Mouse (Mus musculus) liver, postnatal 0 days (tissue): Measurements from ENCODE around the gene Sccpdh. TPM values are rescaled to one million over a fixed set of nuclear protein-coding genes. Genes with fewer than 3 reads are reported as not detected.

ENCODE experiments used
- ATAC-seq: fragments of 200-750 bp; cut with Nextera tagmentation; 2 replicates; pipeline ENCODE4 v1.8.0; 2017; ENCODE audit warnings: mild to moderate bottlenecking, moderate library complexity
- DNase-seq: peaks from one replicate; pipeline ENCODE4 v3.0.0-alpha.2; 2016
- H3K27ac ChIP-seq: fragments of 300-500 bp; sonication (generic); 2 replicates; pipeline ENCODE4 v1.5.1; 2014; ENCODE audit warnings: antibody characterized with exemption, moderate library complexity, mild to moderate bottlenecking, low read depth
- H3K27me3 ChIP-seq: fragments of 300-500 bp; sonication (generic); 2 replicates; pipeline ENCODE4 v1.6.1; 2014; ENCODE audit warnings: low read length, control low read depth, mixed read lengths; ENCODE audit not compliant: insufficient read depth
- H3K36me3 ChIP-seq: fragments of 300-500 bp; sonication (generic); replicated peaks from 2 replicates; pipeline ENCODE4 v1.6.1; 2014; ENCODE audit warnings: mild to moderate bottlenecking, control low read depth, low read length, moderate library complexity, mixed read lengths; ENCODE audit not compliant: insufficient read depth
- H3K4me1 ChIP-seq: fragments of 300-500 bp; sonication (generic); 2 replicates; pipeline ENCODE4 v1.6.1; 2014; ENCODE audit warnings: antibody characterized with exemption, mild to moderate bottlenecking, control low read depth; ENCODE audit not compliant: insufficient read depth
- H3K4me2 ChIP-seq: fragments of 300-500 bp; sonication (generic); 2 replicates; pipeline ENCODE4 v1.6.1; 2014; ENCODE audit warnings: low read depth, mild to moderate bottlenecking, low read length, moderate library complexity, mixed read lengths
- H3K4me3 ChIP-seq: fragments of 300-500 bp; sonication (generic); 2 replicates; pipeline ENCODE4 v1.5.1; 2014; ENCODE audit warnings: low read depth, low read length
- H3K9ac ChIP-seq: fragments of 300-500 bp; sonication (generic); replicated peaks from 2 replicates; pipeline ENCODE4 v1.6.1; 2014; ENCODE audit warnings: mild to moderate bottlenecking, moderate library complexity
- H3K9me3 ChIP-seq: fragments of 300-500 bp; sonication (generic); 2 replicates; pipeline ENCODE4 v1.6.1; 2016; ENCODE audit warnings: mild to moderate bottlenecking, control low read depth, low read length, mixed read lengths
- CTCF ChIP-seq: sonication (generic); IDR thresholded peaks from 2 replicates; pipeline ENCODE4 v1.5.1; 2016; ENCODE audit warnings: antibody characterized with exemption, low read depth
- EP300 ChIP-seq: IDR thresholded peaks from 2 replicates; pipeline ENCODE4 v1.6.1; 2016; ENCODE audit warnings: antibody characterized with exemption, low read depth, mild to moderate bottlenecking
- WGBS: fragments of 180-500 bp; shearing (Covaris S2); extraction: QIAGEN DNeasy Blood & Tissue Kit; methylation state at CpG from one replicate; pipeline ENCODE4 v1.1.7; 2014; ENCODE audit not compliant: insufficient replicate concordance; 5-methylcytosine and 5-hydroxymethylcytosine counted together
- polyA plus RNA-seq: library from polyadenylated mRNA; unstranded; fragments of >200 nt; fragmentation: Nextera tagmentation; extraction: Ambion mirVana; gene quantifications from 2 replicates; pipeline ENCODE4 v1.2.1, GENCODE M21; 2015

Gene Sccpdh
- polyA plus RNA-seq, 1 experiment from 2014 or later = 9.0 TPM

DNA sequence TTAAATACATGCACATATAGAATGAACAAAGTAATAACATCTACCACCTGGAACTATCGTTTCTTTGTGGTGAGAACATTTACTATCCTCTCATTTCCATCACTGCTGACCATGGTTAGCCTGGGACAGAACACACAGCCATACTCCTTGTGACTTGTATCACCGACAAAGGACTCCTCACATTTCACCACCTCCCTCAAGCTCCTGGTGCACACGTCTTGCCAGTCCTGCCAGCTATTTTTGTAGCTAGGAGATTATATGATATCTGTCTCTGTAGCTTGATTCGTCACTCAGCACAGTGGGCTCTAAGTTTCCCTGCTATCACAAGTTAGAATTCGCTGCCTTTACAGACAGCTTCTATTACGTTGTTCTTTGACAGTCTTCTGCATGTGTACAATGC lies 20.4 kb downstream of the Sccpdh start:
- no peak for TF ChIP-seq CTCF
- TF ChIP-seq EP300 = no peak
- Histone ChIP-seq H3K4me2 (no peak overlapping the region), H3K4me1 (no peaks in the 10 kb centered on the region), H3K27ac (no peak overlapping the region), H3K36me3 (0 out of 2 replicates have a peak, but pooled peaks cover 3% of the 10 kb centered on the region), H3K27me3 (no peaks in the 10 kb centered on the region), H3K4me3 (no peak overlapping the region), H3K9ac (no peak overlapping the region), H3K9me3 (no peaks in the 10 kb centered on the region)
- WGBS = 73% methylated on average over 6 of the region's 6 CpGs
- ATAC-seq (no peak), DNase-seq (no peak)

DNA sequence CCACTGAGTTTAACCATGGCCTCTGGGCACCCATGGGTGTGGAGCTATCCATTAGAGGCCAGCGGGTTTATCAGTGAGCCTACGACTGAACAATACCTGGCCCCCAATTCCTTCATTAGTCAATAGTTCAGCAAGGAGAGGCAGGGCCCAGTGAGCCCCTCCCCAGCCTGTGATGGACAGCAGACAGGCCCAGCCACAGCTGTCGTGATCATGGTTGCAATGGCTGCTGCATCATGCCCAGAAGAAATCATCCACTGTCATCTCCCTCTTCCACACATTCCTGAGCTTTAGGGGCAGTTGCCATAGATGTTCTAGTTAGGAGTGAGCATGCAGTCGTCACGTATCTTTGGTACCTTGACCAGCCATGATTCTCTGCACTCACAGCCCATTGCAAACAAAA lies 20.9 kb downstream of the Sccpdh start:
- Histone ChIP-seq H3K9me3 (no peaks in the 10 kb centered on the region), H3K9ac (no peak overlapping the region), H3K27ac (no peak overlapping the region), H3K4me3 (no peak overlapping the region), H3K4me1 (no peaks in the 10 kb centered on the region), H3K27me3 (no peaks in the 10 kb centered on the region), H3K36me3 (0 out of 2 replicates have a peak, but pooled peaks cover 3% of the 10 kb centered on the region), H3K4me2 (no peak overlapping the region)
- ATAC-seq (no peak), DNase-seq (no peak)
- TF ChIP-seq EP300 = no peak
- no peak for TF ChIP-seq CTCF
- WGBS = 78% methylated on average over 5 of the region's 5 CpGs

GRCm38 (mm10) chr1:179689479-179689878 lies 21.5 kb downstream of the Sccpdh start:
- Histone ChIP-seq H3K4me2 (no peak overlapping the region), H3K27ac (no peak overlapping the region), H3K36me3 (0 out of 2 replicates have a peak, but pooled peaks cover 3% of the 10 kb centered on the region), H3K4me1 (no peaks in the 10 kb centered on the region), H3K9me3 (no peaks in the 10 kb centered on the region), H3K27me3 (no peaks in the 10 kb centered on the region), H3K4me3 (no peak overlapping the region), H3K9ac (no peak overlapping the region)
- no peak for ATAC-seq
- no peak for TF ChIP-seq EP300
- TF ChIP-seq CTCF = no peak
- DNase-seq = no peak
- 64% methylated on average over 6 of the region's 6 CpGs for whole genome bisulfite sequencing

GRCm38 (mm10) chr1:179704150-179704549 lies 36.1 kb downstream of the Sccpdh start:
- ATAC-seq (no peak), DNase-seq (no peak)
- H3K9ac ChIP-seq = no peak overlapping the region
- H3K36me3 ChIP-seq = no peaks in the 10 kb centered on the region
- H3K4me1 ChIP-seq = 0 out of 2 replicates have a peak, but pooled peaks cover 4% of the 10 kb centered on the region
- no peaks in the 10 kb centered on the region for H3K9me3 ChIP-seq
- no peak overlapping the region for H3K4me2 ChIP-seq
- H3K27me3 ChIP-seq = no peaks in the 10 kb centered on the region
- 15% methylated on average over 3 of the region's 3 CpGs for WGBS
- no peak overlapping the region for H3K4me3 ChIP-seq
- TF ChIP-seq EP300 (no peak), CTCF (no peak)
- no peak overlapping the region for H3K27ac ChIP-seq

DNA sequence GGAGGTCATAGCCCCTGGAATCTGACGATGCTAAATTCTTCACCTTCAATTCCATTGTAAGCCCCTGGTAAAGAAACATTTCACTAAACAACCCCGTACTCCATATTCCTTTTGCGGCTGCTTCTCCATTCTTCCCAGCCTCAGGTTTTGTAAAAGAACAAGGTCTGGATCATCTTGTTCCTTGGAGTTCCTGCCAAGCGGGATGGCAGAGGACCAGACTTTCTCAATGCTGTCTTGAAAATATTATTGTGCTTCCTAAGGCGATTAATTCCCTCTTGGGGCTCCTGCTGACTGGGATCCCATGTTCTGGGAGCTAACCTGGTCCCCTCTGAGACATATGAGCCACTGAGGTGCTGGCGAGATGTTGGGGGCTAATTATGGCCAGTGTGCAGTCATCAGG lies 37.1 kb downstream of the Sccpdh start:
- no peaks in the 10 kb centered on the region for H3K9me3 ChIP-seq
- no peak for ATAC-seq
- H3K9ac ChIP-seq = no peak overlapping the region
- no peaks in the 10 kb centered on the region for H3K27me3 ChIP-seq
- H3K4me2 ChIP-seq = no peak overlapping the region
- 80% methylated on average over 6 of the region's 6 CpGs for WGBS
- no peaks in the 10 kb centered on the region for H3K36me3 ChIP-seq
- TF ChIP-seq EP300 = no peak
- no peak for TF ChIP-seq CTCF
- H3K4me3 ChIP-seq = no peak overlapping the region
- 0 out of 2 replicates have a peak, but pooled peaks cover 4% of the 10 kb centered on the region for H3K4me1 ChIP-seq
- no peak for DNase-seq
- H3K27ac ChIP-seq = no peak overlapping the region

DNA sequence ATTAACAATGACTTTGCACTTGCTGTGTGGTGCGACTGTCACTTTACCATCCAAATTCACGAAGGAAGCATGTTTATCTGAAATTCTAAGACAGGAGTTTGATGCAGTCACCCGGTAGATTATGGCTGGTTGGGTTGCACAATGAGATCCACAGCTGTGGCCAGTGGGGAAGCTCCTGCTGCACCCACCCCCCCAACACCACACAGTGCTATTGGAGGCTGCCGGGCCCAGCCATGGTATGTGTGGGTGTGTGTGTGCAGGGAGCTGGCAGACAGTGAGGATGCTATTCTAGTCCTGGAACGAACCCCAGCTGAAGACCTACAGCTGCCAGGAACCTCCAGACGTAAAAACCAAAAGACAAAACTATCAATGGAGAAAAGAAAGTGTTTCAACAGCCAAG lies 41.4 kb downstream of the Sccpdh start:
- ATAC-seq = no peak
- no peaks in the 10 kb centered on the region for H3K36me3 ChIP-seq
- H3K4me3 ChIP-seq = no peak overlapping the region
- TF ChIP-seq CTCF = no peak
- TF ChIP-seq EP300 = no peak
- H3K9me3 ChIP-seq = no peaks in the 10 kb centered on the region
- no peak for DNase-seq
- 61% methylated on average over 6 of the region's 6 CpGs for WGBS
- H3K4me1 ChIP-seq = 0 out of 2 replicates have a peak, but pooled peaks cover 2% of the 10 kb centered on the region
- no peaks in the 10 kb centered on the region for H3K27me3 ChIP-seq
- no peak overlapping the region for H3K27ac ChIP-seq
- no peak overlapping the region for H3K9ac ChIP-seq
- H3K4me2 ChIP-seq = no peak overlapping the region

DNA sequence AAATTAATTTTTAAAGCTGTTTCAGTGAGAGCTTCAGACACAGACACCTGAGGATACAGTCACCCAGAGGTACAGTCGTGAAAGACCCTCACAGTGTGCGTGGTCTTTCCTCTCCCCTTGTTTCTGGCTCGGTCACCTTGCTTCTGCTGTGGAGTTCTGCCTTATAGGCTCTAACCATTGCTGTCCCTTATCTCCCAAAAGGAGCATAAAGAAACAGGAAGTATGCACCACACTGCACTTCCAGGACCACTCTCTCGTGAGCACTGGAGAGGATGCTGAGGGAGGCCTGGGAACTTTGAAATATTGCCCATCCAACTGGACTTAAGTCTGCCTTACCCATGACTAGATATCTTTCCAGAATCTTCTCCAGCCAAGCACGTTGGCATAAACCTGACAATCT lies 42.7 kb downstream of the Sccpdh start:
- Histone ChIP-seq H3K4me2 (no peak overlapping the region), H3K4me1 (no peaks in the 10 kb centered on the region), H3K9ac (no peak overlapping the region), H3K4me3 (no peak overlapping the region), H3K9me3 (no peaks in the 10 kb centered on the region), H3K27ac (no peak overlapping the region), H3K36me3 (no peaks in the 10 kb centered on the region), H3K27me3 (no peaks in the 10 kb centered on the region)
- WGBS = 45% methylated on average over 5 of the region's 5 CpGs
- DNase-seq = no peak
- ATAC-seq = no peak
- no peak for TF ChIP-seq EP300
- no peak for TF ChIP-seq CTCF
